In genomic region chr6:54391765-54392164, GRCm38 (mm10) we compare ENCODE assay signal across 8 mouse cellular contexts. TPM values are rescaled to one million over a fixed set of nuclear protein-coding genes. Genes with fewer than 3 reads are reported as not detected.
DNase-seq lines count a peak whose midpoint lies in the region; ATAC-seq and TF ChIP-seq lines count a peak whose summit lies in the region.
"Had no signal": no experiment of that assay in that cellular context is flagged by ENCODE, and none has a peak within 500 bp of the region (broad histone marks: within the 10 kb centered on the region; RNA-seq: fewer than 3 reads in every experiment).

No protein-coding gene starts in this region.

- peak; percentile 39 to 61 for DNase-seq in left cerebral cortex, adult 2 months (ENCODE audit: extremely low spot score in 1 of 2, low spot score in 2 of 2)
- DNase-seq in left cerebral cortex, adult 11 months (ENCODE audit: low spot score) = no peak
- peak; percentile 84 for DNase-seq in NIH3T3 (ENCODE audit: low read depth)
- peak; percentile 17 for DNase-seq in c-Kit-positive CD71-positive TER-119-positive erythroid progenitor cells, embryonic 14.5 days (ENCODE audit: low spot score)
- DNase-seq in forelimb bud, embryonic 11.5 days (ENCODE audit: low read depth, low spot score) = peak; percentile 48
- peak; percentile 54 for DNase-seq in lung, postnatal 25 days (ENCODE audit: low spot score)

- no peak overlapping the region for H3K4me3 ChIP-seq in left cerebral cortex, adult 2 months
- H3K4me3 ChIP-seq: megakaryocyte, embryonic 14.5 days had no signal

- H3K27ac ChIP-seq in left cerebral cortex, adult 2 months = peak overlapping the region; percentile 2; the same call in 1 of the 2 replicates

- TF ChIP-seq CTCF in left cerebral cortex, adult 2 months (IDR thresholded peaks at IDR 0.05) = peak; percentile 83

- intact Hi-C loops in left cerebral cortex, adult 2 months (cut with DNase I) = loop anchor here (1.0 to 5.0 kb wide), 4 partner anchors 39 to 176 kb away; partner anchors contain the start of gene Scrn1

- no peak for ATAC-seq in erythroid progenitor cell, adult 5-6 weeks (replicated peaks; ENCODE audit: low FRiP score, poor library complexity, severe bottlenecking)

RNA-seq across cellular contexts. Expression of gene Wipf3, which starts 37.6 kb away (rescaled TPM):
- 100 to 1,000 TPM in 1 of 2 experiments, 10 to 100 TPM in 1; 92.3 to 108 TPM for total RNA-seq in left cerebral cortex, adult 2 months (2021)
- not detected in 2 replicates for total RNA-seq in erythroid progenitor cell, adult 5-6 weeks (2015; ENCODE audit: low replicate concordance)
- not detected in 2 replicates for total RNA-seq in erythroid progenitor cell, adult 5-6 weeks (2017; ENCODE audit: low replicate concordance)

Comparison
In these comparisons a context has a peak if more than half of its experiments do, and no peak if none do; other contexts are left out.
1. RNA of gene Wipf3, which starts 37.6 kb away (total RNA-seq): 92.3 to 108 TPM in left cerebral cortex, adult 2 months; not detected in erythroid progenitor cell, adult 5-6 weeks; every median in the first group is over 10 times any median in the second.